Mouse (Mus musculus): Measurements from ENCODE around the gene Cirbp.

DNA sequence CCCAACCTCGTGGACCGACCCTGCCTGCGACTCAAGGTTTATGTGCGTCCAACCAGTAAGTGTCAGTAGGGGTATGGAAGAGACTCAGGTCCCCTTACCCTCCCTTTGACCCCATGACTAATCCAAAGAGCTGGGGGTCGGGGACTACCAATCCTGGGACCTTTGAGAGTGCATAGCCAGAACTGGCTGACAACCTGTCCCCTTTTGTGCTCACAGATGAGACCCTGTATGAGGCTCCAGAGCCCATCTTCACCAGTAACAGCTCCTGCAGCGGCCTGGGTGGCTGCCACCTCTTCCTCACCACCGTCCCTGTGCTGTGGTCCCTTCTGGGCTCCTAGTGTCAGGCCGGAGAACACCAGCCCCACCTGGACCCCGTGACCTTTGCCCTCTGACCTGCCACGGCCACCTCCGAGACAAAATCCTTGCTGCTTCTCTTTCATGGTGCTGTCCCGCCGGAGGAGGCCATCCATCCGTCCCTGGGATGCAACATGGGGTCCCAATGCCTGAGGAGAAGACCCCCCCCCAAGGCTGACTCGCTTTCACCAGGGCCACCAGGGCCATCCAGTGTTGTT is 22.8 kb downstream of the Cirbp start:
- no peak for TF ChIP-seq CTCF (IDR thresholded peaks at IDR 0.05; ENCODE audit: low read depth)
- TF ChIP-seq EP300 (IDR thresholded peaks at IDR 0.05; ENCODE audit: low read depth) = no peak

All from liver, embryonic 14.5 days (tissue).